Mouse (Mus musculus): ENCODE results near the gene Pdzk1. TPM values are rescaled to one million over a fixed set of nuclear protein-coding genes. Genes with fewer than 3 reads are reported as not detected.

The Pdzk1 gene
- under 1 TPM; 0.29 to 0.58 TPM for total RNA-seq (2021)
- long read RNA-seq, experiment 1, result 0 reads
- long read RNA-seq, experiment 2, partial matches to known transcripts, result 0 of 1 reads
- long read RNA-seq, experiment 2, other reads (novel, unspliced or antisense), result 1 of 1 reads

DNA sequence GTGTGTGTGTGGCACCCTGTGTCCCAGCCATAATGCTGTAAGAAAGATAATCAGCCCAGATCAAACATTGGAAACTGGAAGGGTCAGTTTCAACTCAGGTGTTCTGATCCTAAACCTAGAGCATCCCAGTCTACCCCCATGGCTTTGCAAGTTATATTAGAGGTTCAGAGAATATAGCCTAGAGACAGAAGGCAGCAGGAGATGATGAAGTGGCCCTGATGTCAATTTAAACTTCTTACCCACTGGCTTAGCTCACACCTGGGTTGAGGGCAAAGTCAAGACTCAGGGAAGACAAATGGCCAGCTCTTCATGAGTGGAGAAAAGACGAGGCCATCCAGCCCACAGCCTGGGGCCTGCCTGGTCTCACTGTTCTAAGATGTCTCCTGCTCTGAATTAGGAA lies at the start of gene Pdzk1, which contains the start of gene Cd160:
TSS of gene Pdzk1 (plus strand) at position 301 of the 400 bp plus-strand sequence.
TSS of gene Cd160 (minus strand) at position 368 of the 400 bp plus-strand sequence.
- DNase-seq (ENCODE audit: low spot score in 2 of 2), result no peak

DNA sequence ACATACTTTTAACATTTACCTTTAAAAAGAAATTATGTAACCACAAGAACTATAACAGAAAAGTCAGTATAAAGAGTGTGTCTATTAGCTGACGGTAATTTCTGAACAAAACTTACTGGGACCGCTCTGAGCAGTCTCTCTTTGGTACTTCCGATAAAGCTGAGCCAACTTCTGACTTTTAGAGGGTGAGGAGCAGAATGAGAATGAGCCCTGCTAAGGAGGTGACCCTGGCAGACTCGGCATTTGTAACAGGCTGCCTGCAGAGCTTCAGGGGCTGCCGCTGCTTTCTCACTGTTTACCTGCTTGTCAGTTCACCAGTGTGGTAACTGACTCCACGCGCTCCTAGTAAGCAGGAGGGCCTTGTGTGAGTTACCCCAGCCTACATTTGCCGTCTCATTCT lies 46.8 kb upstream of the Pdzk1 start:
- no peak for DNase-seq (ENCODE audit: low spot score in 2 of 2)

DNA sequence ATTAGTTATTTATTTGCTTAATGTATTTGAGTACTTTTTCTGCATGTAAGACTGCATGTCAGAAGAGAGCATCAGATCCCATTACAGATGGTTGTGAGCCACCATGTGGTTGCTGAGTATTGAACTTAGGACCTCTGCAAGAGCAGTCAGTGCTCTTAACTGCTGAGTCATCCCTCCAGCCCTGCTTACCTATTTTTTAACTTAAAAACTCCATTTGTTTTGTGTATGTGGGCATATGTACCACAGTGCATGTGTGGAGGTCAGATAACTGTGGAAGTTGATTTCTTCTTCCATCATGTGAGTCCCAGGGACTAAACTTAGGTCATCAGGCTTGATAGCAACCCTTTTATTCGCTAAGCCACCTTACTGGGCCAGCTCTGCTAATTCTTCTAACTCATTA lies 41.3 kb upstream of the Pdzk1 start:
- DNase-seq (ENCODE audit: low spot score in 2 of 2), result no peak

DNA sequence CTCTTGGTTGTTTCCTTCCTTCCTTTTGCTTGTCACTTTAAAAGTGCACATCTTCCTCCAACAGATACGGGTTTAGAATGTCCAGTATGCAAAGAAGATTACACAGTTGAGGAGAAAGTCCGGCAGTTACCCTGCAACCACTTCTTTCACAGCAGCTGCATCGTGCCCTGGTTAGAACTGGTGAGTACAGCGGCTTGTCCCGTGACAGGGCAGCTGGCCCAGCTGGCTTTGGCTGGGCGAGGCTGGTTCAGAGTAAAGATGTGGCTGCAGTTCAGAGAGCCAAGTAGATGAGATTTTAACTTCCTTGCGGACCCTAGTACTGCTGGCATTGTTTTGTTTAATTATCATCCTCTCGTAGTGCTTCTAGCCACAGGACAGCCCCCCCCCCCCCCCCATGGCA lies 40.6 kb upstream of the Pdzk1 start:
- DNase-seq (ENCODE audit: low spot score in 2 of 2), result peak in 1 of 2 experiments; percentile 18

DNA sequence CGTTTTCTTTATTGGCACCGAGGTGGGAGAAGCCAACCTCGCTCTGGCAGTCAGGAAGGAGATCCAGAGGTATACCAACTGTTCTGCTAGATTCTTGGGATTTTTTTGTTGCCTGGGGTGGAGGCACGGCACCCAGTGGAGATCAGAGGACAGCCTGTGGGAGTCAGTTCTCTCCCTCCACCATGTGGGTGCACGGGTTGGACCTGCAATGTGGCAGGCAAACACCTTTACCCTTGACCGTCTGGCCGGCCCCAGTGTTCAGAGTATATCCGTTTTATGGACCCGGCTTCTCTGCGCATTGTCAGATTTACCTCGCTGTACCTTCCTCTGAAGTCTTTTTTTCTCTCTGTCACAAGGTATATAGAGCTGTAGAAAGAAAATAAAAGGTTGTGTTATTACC lies 28.8 kb upstream of the Pdzk1 start:
- DNase-seq (ENCODE audit: low spot score in 2 of 2), result no peak

DNA sequence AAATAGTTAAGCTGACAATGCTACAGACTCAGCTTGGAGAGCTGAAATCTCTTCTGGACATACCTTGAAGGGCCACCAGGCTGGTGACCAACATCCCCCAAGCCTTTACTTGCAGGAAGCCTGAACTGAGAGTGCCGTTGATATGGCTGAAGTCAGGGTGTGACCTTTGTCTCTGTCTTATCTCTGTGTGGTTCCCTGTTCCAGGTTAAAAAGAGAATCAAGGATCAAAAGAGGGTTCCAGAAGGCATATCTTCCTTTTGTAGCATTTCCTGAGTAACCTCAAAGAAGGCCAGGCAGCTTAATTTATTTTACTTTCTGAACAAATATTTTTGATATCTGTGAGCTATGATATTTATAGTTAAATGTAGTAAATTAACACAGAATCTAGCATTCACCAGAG lies 26.9 kb upstream of the Pdzk1 start:
- DNase-seq (ENCODE audit: low spot score in 2 of 2), result no peak

DNA sequence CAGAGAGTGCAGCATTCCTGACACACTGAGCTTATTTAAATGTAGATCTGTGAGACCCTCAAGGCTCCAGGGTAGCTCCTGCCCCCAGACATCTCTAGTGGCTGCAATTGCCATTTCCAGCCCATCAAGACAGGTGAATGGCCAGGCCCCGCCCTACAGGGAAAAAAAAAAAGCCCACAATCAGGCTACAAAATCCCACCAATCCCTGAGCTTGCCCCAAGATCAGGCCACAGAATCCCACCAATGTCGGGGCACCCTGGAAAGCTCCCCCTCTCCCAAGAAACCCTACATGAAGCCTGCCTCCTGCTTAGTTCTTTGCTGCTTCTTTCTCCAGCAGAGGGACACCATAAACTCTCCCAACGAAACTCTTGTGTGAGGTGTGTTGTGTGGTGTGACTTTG lies 20.9 kb upstream of the Pdzk1 start:
- DNase-seq (ENCODE audit: low spot score in 2 of 2), result no peak

DNA sequence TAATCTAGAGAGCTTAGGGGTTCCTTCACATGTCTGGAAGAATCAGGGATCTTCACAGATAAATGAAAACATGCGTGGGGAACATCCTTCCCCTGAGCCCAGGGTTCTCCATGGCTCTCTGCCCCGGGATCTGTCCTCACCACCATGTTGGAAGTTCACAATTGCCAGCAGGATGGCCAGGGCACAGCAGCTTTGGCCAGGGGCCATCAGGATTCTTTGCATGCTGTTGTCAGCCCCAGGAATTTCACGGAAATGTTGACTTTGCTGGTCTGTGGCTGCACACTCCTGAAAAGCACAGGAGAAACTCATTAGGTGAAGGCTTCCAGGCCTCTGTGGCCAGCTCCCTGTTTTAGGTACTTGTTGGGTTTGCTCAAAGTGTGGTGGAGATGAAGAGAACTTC lies 20.4 kb upstream of the Pdzk1 start:
- no peak for DNase-seq (ENCODE audit: low spot score in 2 of 2)

DNA sequence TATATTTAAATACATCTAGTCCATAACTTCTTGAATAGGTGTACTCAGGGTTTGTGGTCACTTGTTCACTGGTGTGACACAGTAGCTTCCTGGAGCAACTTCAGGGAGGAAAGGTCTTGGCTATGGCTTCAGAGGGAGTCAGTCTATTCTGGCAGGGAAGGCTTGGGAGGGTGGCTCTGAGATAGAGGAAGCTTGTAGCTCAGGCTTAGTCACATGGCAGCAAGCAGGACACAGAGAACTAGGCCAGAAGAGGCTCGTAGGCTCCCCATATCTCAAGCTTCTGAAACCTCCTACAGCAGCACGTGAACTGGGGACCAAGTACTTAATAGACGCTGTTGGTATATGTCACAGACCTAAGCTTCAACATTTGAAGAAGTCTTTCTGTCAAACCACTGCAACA lies 17.9 kb upstream of the Pdzk1 start:
- DNase-seq (ENCODE audit: low spot score in 2 of 2), result no peak

DNA sequence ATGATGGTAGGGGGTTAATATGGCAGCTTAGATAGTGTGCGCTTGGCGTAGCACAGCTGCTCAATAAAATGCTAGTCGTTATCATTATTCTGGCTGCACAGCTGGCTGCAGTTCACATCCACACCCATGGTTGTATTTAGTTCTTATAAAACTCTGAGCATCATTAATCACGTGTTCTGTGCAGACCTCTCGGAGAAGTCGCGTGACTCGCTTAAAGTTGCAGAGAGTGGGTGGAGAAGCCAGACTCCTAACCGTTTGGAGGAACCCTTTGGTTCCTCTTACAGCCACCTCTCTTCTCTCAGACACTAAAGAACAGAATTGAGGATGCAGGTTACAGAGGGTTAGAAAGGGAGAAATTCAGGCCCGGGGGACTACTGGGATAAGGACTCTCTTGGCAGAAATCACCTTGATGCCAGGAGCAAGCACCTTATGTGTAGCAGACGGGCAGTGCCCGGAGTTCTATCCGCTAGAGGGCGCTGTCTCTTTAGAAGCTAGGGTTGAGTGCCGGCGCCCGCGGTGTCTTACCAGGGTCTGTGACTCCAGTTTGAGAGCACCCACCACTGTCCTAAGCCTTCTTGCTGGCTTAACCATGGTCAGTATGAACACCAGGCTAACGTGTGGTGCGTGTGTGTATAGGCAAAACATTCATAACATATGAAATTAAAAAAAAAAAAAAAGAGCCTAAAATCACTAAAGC lies 16.5 kb upstream of the Pdzk1 start:
- peak; percentile 69 to 81 for DNase-seq (ENCODE audit: low spot score in 2 of 2)

DNA sequence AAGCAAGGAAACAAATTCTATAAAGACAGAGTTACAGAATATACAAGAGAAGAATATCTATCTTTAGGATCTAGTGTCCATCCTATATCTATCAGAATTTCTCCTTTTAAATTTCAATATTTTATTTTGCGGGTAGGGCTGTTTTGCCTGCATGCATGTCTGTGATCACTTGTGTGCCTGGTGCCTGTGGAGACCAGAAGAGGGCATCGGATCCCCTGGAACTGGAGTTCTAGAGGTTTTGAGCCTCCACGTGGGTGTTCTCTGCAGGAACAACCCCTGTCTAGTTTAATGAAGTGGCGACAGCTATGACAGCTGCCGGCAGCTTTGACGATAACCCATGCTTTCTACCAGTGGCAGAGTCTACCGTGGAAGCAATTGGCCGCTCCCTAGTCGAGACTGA lies 16.0 kb upstream of the Pdzk1 start:
- DNase-seq (ENCODE audit: low spot score in 2 of 2), result peak; percentile 20 to 45

DNA sequence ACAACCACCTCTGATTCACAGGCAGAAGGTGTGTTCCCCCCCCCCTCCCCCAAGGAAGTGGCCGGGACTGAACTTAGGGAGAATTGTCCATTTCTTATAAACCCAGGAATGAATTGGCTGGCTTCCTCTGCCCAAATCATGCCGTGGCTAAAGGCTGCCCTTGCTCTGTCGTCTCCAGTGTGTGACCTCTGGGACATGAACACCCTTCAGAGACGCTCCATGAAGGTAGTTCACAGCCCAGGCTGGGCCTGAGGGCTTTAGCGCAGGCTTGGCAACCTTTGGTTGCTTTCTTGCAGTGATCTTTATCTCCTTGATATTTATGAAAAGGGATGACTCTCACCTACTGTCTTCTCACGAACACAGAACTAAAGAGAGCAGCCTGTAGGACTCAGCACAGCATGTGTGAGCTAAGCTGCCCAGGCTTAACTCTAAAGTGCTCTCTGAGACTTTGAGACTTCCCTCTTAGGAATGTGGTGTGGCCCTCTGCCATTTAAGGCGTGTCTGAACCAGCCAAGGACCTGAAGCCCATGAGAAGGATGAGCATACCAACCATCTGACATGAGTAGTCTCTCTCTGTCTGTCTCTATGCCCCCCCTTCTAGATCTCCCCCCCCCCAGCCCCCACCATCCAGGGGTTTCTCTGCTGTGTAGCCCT lies 15.4 kb upstream of the Pdzk1 start:
- no peak for DNase-seq (ENCODE audit: low spot score in 2 of 2)

DNA sequence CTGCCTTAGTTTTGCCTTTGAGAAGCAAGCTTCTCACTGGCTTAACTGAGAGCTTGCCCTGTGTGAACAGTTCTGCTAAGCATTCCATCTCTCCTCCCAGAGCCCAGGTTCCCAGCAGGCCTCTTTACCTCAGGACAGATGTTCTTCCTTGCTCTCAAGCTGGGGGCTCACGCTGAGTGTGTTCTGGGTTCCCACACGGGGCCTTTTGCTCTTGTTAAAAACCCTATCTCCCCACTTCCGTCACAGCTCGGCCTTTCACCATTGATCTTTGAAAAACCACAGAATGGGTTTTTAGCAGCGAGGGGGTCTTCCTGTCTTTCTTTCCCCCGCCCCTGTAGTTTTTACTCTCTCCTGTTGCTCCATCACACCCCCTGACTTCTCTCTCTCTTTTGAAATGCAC lies 14.7 kb upstream of the Pdzk1 start:
- DNase-seq (ENCODE audit: low spot score in 2 of 2), result no peak

DNA sequence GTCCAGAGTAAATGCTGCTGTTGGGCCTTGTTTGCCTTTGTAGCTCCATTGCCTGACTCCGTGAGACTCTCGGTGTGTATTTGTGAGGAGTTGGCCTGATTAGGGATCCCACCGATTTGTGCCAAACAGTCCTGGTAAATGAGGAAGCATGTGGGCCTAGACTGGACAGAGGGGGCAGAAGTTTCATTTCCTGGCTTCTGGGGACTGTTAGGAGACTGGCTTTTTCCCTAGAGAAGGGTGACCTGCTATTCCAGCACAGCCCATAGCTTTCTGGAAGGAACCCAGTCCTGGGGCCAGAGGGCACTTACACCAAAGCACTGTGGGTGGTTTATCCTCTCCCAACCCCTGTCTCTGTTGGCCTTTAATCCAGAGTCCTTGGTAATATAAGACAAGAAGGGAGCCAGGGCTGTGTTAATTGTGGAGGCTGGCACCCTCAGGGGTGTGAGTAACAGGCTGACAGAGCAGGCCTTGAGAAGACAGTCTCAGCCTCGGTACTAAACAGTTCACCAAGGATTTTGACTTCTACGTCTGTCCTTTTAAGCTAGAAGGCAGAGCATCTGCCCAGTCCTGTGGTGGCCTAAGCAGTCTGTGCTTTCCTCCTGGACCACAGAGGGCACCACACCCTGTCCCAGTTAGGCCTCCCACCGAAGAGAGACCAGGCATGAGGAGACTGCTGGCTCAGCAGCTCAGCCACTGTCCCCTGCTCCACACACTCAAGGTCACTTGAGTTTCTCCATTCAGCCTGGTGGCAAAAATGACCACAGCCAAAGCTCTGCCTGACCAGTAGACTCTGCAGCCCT lies 8.8 kb upstream of the Pdzk1 start:
- no peak for DNase-seq (ENCODE audit: low spot score in 2 of 2)

DNA sequence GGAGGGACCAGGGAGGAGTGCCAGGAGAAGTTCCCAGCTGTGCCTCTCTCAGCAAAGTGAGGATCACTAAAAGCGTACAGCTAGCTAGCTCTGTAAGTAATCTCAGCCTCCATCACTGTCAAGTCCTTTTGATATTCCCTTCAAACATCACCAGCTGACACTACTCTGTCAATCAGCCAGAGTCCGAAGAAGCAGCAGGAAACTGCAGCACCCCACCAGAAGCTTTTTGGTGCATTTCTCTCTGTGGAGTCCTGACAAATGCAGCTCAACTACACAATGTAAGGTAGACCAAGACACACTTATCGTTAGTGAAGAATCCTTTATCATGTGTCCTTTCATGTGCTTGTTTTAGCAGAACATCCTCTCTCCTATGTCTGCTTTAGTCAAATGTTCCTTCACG lies 7.5 kb upstream of the Pdzk1 start:
- no peak for DNase-seq (ENCODE audit: low spot score in 2 of 2)

DNA sequence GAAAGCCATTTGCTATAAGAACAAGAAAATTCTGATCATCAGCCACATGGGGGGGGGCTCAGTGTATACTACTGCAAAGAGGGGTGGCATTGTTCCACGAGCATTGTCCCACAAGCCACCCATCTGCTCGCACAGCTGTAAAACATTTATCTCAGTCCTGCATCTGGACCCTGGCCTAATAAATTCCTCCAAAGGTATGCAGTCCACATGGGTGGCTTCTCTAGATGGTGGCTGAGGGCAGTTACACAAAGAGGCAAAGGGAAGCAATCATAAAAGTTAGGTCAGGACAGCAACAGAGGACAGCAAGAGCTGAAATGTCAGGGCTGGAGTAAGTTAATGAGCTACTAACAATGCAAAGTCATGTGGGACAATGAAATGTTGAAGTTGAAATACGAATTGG lies 5.4 kb upstream of the Pdzk1 start:
- no peak for DNase-seq (ENCODE audit: low spot score in 2 of 2)

DNA sequence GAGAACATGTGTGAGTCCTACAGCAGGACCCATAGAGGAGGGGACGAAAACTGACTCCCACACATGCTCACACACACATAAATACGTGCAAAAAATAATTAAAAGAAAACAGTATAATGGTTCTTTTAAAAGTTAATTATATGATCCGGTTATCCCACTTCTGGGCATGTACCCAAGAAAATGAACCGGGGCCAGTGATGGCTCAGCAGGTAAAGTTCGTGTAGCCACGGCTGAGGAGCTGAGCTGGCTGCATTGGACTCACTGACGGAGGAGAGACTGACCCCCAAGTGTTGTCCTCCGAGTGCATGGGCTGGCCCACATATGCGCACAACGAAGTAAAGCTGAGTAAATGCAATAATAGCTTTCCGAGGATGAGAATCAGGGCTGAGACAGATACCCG lies 4.5 kb upstream of the Pdzk1 start:
- no peak for DNase-seq (ENCODE audit: low spot score in 2 of 2)

DNA sequence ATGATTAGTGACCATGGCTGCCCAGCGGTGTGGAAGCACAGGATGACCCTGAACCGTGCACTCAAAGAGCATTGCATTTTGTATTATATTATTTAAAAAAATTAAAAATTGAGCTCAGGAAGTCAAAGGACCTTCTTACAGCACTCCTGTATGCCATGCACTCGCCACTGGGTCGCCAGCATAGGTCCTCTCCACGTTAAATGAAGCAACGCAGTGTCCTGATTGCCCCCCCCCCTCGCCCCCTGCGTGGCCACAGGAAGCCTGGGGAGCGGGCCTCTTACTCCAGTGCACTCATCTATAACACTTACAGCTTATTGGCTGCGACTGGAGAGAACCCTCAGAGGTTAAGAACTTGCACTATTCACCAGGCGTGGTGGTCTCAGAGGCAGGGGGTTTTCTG lies 3.8 kb upstream of the Pdzk1 start:
- DNase-seq (ENCODE audit: low spot score in 2 of 2), result no peak

DNA sequence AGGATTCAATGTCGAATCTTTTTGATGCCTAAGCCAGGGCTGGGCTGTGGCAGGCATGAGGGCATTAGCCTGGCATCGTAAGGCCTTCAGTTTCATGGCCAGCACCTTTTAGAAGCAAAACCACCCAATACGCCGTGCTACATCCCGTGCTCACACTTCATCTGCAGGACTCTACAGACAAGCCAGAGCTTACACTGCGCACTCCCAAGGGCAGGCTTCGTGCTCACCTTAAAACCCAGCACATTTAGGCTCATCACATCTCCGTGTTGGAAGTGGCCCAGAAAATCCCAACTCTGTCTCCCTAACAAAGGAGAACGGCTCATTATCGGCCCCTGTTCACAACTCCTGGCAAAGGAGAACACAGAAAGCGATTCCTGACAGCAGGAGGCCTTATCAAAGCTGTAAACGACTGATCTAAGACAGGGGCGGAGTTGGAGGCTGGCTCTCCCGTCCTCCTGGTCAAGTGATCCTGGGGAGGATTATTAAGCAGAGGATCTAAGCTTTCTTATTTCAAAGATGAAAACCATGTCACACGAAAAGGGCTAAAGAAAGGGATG lies 698 bp upstream of the Pdzk1 start:
- no peak for DNase-seq (ENCODE audit: low spot score in 2 of 2)

DNA sequence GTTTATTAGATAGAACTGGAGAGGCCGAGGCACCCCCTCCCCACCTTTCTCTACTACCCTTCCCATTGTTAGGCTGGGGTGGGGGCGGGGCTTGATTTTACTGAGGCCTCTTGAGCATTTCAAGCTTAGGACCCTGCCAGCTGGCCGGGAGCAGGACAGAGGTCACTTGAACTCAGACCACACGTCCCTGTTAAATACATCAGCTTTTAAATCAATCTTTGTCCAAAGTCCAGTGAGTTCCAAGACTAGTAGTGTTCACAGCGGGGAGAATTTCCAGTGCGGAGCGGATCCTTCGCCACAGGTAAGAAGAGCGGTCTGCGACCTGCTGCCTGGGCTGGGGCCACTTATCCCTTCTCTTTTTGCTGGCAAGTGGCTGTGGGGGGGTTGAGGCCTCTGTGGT lies 772 bp downstream of the Pdzk1 start:
- no peak for DNase-seq (ENCODE audit: low spot score in 2 of 2)

DNA sequence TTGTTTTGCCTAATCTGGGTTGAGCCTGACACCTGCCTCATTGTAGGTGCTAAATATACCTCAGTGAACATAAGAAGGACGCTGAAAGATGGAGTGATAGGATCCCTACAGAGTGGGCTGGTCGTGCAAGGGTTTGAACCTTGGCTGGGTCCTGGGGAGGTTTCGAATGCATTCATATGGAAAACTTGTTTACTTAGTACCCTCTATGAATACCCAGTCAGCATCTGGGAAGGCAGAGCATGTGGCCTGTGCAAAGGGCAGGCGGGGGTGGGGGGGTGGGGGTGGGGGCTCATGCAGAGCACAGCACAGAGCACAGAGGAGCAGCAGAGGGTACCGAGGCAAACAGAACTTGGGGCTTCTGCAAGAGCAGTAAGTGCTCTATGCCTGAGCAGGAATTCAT lies 3.8 kb downstream of the Pdzk1 start:
- no peak for DNase-seq (ENCODE audit: low spot score in 2 of 2)
